Mouse (Mus musculus): ENCODE measurements around the gene Gm28038.

GRCm38 (mm10) chr2:30283193-30283592, 2.4 kb downstream of the Gm28038 start:
- TF ChIP-seq GATA1 (IDR thresholded peaks at IDR 0.05; ENCODE audit: borderline replicate concordance, low read length), result no peak
- TF ChIP-seq FLI1 (IDR thresholded peaks at IDR 0.05; ENCODE audit: low read length), result no peak

Measured in megakaryocyte, embryonic 14.5 days (primary cell).